Mouse (Mus musculus): ENCODE results near the gene Actl6b. TPM values are rescaled to one million over a fixed set of nuclear protein-coding genes. Genes with fewer than 3 reads are reported as not detected.
"Not testable (repeated sequence)": the region's sequence is repeated elsewhere in the genome, so short reads cannot be mapped to it uniquely, and the experiment has no call there.

Actl6b gene
- polyA plus RNA-seq, 1 experiment from 2014 or later, result 4.8 TPM

- DNase-seq (ENCODE audit: extremely low spot score, low spot score), result peak; percentile 95
- Histone ChIP-seq H3K4me1 (peaks cover 53% of the 10 kb centered on the region), H3K36me3 (replicated peaks) (peaks cover 27% of the 10 kb centered on the region), H3K4me3 (peak within 1 kb of the TSS; percentile 70), H3K27ac (peak within 1 kb of the TSS; percentile 97), H3K9me3 (no peaks in the 10 kb centered on the region), H3K27me3 (ENCODE audit: poor library complexity, severe bottlenecking) (no peaks in the 10 kb centered on the region)
- WGBS, result under 1% methylated on average over 41 of the region's 41 CpGs
Measured at GRCm38 (mm10) chr5:137600619-137601364, 47.5 kb downstream of the Actl6b start, which contains the start of gene Mospd3. Mospd3 (minus strand) TSS chr5:137601058.

- H3K27me3 ChIP-seq (ENCODE audit: poor library complexity, severe bottlenecking), result no peaks in the 10 kb centered on the region
- DNase-seq (ENCODE audit: extremely low spot score, low spot score), result no peak
- H3K27ac ChIP-seq, result peak overlapping the region; percentile 97
- H3K4me3 ChIP-seq, result peak overlapping the region; percentile 70
- peaks cover 53% of the 10 kb centered on the region for H3K4me1 ChIP-seq
- peaks cover 32% of the 10 kb centered on the region for H3K36me3 ChIP-seq (replicated peaks)
- no peaks in the 10 kb centered on the region for H3K9me3 ChIP-seq
- under 1% methylated on average over 22 of the region's 22 CpGs for WGBS
Measured at GRCm38 (mm10) chr5:137601365-137601729, 48.0 kb downstream of the Actl6b start.

GRCm38 (mm10) chr5:137607860-137608653 is 54.7 kb downstream of the Actl6b start:
- DNase-seq (ENCODE audit: extremely low spot score, low spot score), result no peak
- H3K4me1 ChIP-seq, result peaks cover 68% of the 10 kb centered on the region
- WGBS, result 11% methylated on average over 26 of the region's 26 CpGs

GRCm38 (mm10) chr5:137608654-137609190 is 55.4 kb downstream of the Actl6b start:
- WGBS, result 12% methylated on average over 23 of the region's 23 CpGs
- Histone ChIP-seq H3K9me3 (no peaks in the 10 kb centered on the region), H3K27ac (peak overlapping the region; percentile 62), H3K36me3 (replicated peaks) (peaks cover 30% of the 10 kb centered on the region), H3K4me1 (peaks cover 68% of the 10 kb centered on the region), H3K27me3 (ENCODE audit: poor library complexity, severe bottlenecking) (peaks cover 34% of the 10 kb centered on the region), H3K4me3 (peak overlapping the region; percentile 42)
- no peak for DNase-seq (ENCODE audit: extremely low spot score, low spot score)

More at GRCm38 (mm10) chr5:137607860-137608653, 54.7 kb downstream of the Actl6b start:
- H3K4me3 ChIP-seq, result peak overlapping the region; percentile 42
- peak overlapping the region; percentile 62 for H3K27ac ChIP-seq
- H3K36me3 ChIP-seq (replicated peaks), result peaks cover 30% of the 10 kb centered on the region
- H3K9me3 ChIP-seq, result no peaks in the 10 kb centered on the region
- H3K27me3 ChIP-seq (ENCODE audit: poor library complexity, severe bottlenecking), result peaks cover 34% of the 10 kb centered on the region

GRCm38 (mm10) chr5:137609292-137609691 is 56.0 kb downstream of the Actl6b start:
- no peak overlapping the region; the same call in 1 of the 2 replicates for H3K27ac ChIP-seq
- H3K4me1 ChIP-seq, result peaks cover 70% of the 10 kb centered on the region
- peak overlapping the region; percentile 42; the same call in 1 of the 2 replicates for H3K4me3 ChIP-seq
- H3K36me3 ChIP-seq (replicated peaks), result peaks cover 27% of the 10 kb centered on the region
- H3K9me3 ChIP-seq, result no peaks in the 10 kb centered on the region
- no peak for DNase-seq (ENCODE audit: extremely low spot score, low spot score)
- peaks cover 34% of the 10 kb centered on the region for H3K27me3 ChIP-seq (ENCODE audit: poor library complexity, severe bottlenecking)
- WGBS, result 56% methylated on average over 3 of the region's 3 CpGs

GRCm38 (mm10) chr5:137610056-137610455 is 56.7 kb downstream of the Actl6b start:
- peaks cover 70% of the 10 kb centered on the region for H3K4me1 ChIP-seq
- peak overlapping the region; percentile 84 for H3K27ac ChIP-seq
- DNase-seq (ENCODE audit: extremely low spot score, low spot score), result no peak
- WGBS, result 69% methylated on average over 4 of the region's 4 CpGs
- H3K36me3 ChIP-seq (replicated peaks), result peaks cover 25% of the 10 kb centered on the region
- H3K4me3 ChIP-seq, result peak overlapping the region; percentile 40
- H3K27me3 ChIP-seq (ENCODE audit: poor library complexity, severe bottlenecking), result peaks cover 34% of the 10 kb centered on the region
- H3K9me3 ChIP-seq, result no peaks in the 10 kb centered on the region

GRCm38 (mm10) chr5:137610548-137611244 is 57.4 kb downstream of the Actl6b start:
- peak overlapping the region; percentile 84 for H3K27ac ChIP-seq
- peaks cover 34% of the 10 kb centered on the region for H3K27me3 ChIP-seq (ENCODE audit: poor library complexity, severe bottlenecking)
- peak; percentile 74 for DNase-seq (ENCODE audit: extremely low spot score, low spot score)
- H3K9me3 ChIP-seq, result no peaks in the 10 kb centered on the region
- H3K4me3 ChIP-seq, result peak overlapping the region; percentile 40
- WGBS, result 13% methylated on average over 12 of the region's 12 CpGs
- H3K36me3 ChIP-seq (replicated peaks), result peaks cover 19% of the 10 kb centered on the region
- H3K4me1 ChIP-seq, result peaks cover 70% of the 10 kb centered on the region

GRCm38 (mm10) chr5:137611245-137611602 is 57.9 kb downstream of the Actl6b start:
- Histone ChIP-seq H3K27ac (peak overlapping the region; percentile 84), H3K4me3 (peak overlapping the region; percentile 40), H3K27me3 (ENCODE audit: poor library complexity, severe bottlenecking) (peaks cover 34% of the 10 kb centered on the region), H3K9me3 (no peaks in the 10 kb centered on the region), H3K36me3 (replicated peaks) (peaks cover 13% of the 10 kb centered on the region), H3K4me1 (peaks cover 70% of the 10 kb centered on the region)
- 25% methylated on average over 6 of the region's 6 CpGs for WGBS
- peak; percentile 56 for DNase-seq (ENCODE audit: extremely low spot score, low spot score)

- 63% methylated on average over 5 of the region's 5 CpGs for WGBS
- H3K36me3 ChIP-seq (replicated peaks), result no peaks in the 10 kb centered on the region
- no peak for DNase-seq (ENCODE audit: extremely low spot score, low spot score)
- peaks cover 18% of the 10 kb centered on the region for H3K27me3 ChIP-seq (ENCODE audit: poor library complexity, severe bottlenecking)
- H3K27ac ChIP-seq, result peak overlapping the region; percentile 84
- peaks cover 60% of the 10 kb centered on the region for H3K4me1 ChIP-seq
- H3K4me3 ChIP-seq, result no peak overlapping the region
- H3K9me3 ChIP-seq, result no peaks in the 10 kb centered on the region
Measured at GRCm38 (mm10) chr5:137613076-137613475, 59.8 kb downstream of the Actl6b start.

- no peak for DNase-seq (ENCODE audit: extremely low spot score, low spot score)
- peak within 1 kb of the TSS; percentile 84 for H3K27ac ChIP-seq
- peaks cover 56% of the 10 kb centered on the region for H3K4me1 ChIP-seq
- 64% methylated on average over 11 of the region's 11 CpGs for WGBS
- peaks cover 13% of the 10 kb centered on the region for H3K27me3 ChIP-seq (ENCODE audit: poor library complexity, severe bottlenecking)
- H3K9me3 ChIP-seq, result no peaks in the 10 kb centered on the region
- no peaks in the 10 kb centered on the region for H3K36me3 ChIP-seq (replicated peaks)
- H3K4me3 ChIP-seq, result no peak within 1 kb of the TSS
Measured at GRCm38 (mm10) chr5:137613550-137613949, 60.2 kb downstream of the Actl6b start, which contains the start of gene Pcolce. Pcolce (minus strand) TSS chr5:137613784.

GRCm38 (mm10) chr5:137614921-137615320 is 61.6 kb downstream of the Actl6b start:
- not testable (repeated sequence) for H3K36me3 ChIP-seq (replicated peaks); H3K27ac ChIP-seq; DNase-seq (ENCODE audit: extremely low spot score, low spot score); H3K4me3 ChIP-seq; H3K27me3 ChIP-seq (ENCODE audit: poor library complexity, severe bottlenecking); H3K9me3 ChIP-seq
- peaks cover 42% of the 10 kb centered on the region for H3K4me1 ChIP-seq
- 98% methylated on average over 2 of the region's 2 CpGs for WGBS

- Histone ChIP-seq H3K27me3 (ENCODE audit: poor library complexity, severe bottlenecking) (no peaks in the 10 kb centered on the region), H3K27ac (no peak overlapping the region), H3K36me3 (replicated peaks) (no peaks in the 10 kb centered on the region), H3K9me3 (no peaks in the 10 kb centered on the region), H3K4me3 (no peak overlapping the region), H3K4me1 (peaks cover 38% of the 10 kb centered on the region)
- DNase-seq (ENCODE audit: extremely low spot score, low spot score), result no peak
- WGBS, result 91% methylated on average over 7 of the region's 7 CpGs
Measured at GRCm38 (mm10) chr5:137615347-137615746, 62.0 kb downstream of the Actl6b start.
